Mouse (Mus musculus) cortical plate, adult 2 months (tissue): ENCODE results near the gene Mpp6.

Experiments
- CTCF ChIP-seq: fragments of 200-500 bp; IDR thresholded peaks from 2 replicates; pipeline ENCODE4 v1.5.1; 2011; ENCODE audit warnings: mild to moderate bottlenecking, control low read depth, low read length; ENCODE audit not compliant: insufficient read depth; ENCODE audit errors: extremely low read depth
- POLR2A ChIP-seq: fragments of 200-500 bp; IDR thresholded peaks from 2 replicates; pipeline ENCODE4 v1.6.1; 2011; ENCODE audit warnings: mild to moderate bottlenecking, low read length, control low read depth; ENCODE audit not compliant: insufficient read depth; ENCODE audit errors: extremely low read depth

DNA sequence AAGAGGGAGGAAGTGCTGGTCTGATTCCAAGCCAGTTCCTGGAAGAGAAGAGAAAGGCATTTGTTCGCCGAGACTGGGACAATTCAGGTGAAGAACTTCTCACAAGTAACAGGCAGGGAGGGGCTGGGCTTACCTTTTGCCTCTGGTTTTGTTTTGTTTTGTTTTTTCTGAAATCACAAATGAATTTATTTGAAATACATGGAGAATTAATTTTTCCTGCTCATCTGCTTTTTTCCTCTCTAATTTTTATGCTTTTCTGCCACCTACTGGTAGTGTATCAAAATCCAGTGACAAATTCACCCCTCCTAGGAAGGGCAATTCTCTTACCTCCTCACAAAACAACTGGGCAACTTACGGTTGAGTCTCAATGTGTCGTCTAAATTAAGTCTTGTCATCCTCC lies 70.1 kb downstream of the Mpp6 start:
- TF ChIP-seq CTCF, result no peak
- no peak for TF ChIP-seq POLR2A
